Mouse (Mus musculus): ENCODE measurements at regions not wholly inside any gene's neighbourhood (a gene's known extent, or its start where the extent isn't known, plus 50 kb on each side); places are given as distances from the start of the nearest gene placed in this dataset.
"Not testable (repeated sequence)": the region's sequence is repeated elsewhere in the genome, so short reads cannot be mapped to it uniquely, and the experiment has no call there.

DNA sequence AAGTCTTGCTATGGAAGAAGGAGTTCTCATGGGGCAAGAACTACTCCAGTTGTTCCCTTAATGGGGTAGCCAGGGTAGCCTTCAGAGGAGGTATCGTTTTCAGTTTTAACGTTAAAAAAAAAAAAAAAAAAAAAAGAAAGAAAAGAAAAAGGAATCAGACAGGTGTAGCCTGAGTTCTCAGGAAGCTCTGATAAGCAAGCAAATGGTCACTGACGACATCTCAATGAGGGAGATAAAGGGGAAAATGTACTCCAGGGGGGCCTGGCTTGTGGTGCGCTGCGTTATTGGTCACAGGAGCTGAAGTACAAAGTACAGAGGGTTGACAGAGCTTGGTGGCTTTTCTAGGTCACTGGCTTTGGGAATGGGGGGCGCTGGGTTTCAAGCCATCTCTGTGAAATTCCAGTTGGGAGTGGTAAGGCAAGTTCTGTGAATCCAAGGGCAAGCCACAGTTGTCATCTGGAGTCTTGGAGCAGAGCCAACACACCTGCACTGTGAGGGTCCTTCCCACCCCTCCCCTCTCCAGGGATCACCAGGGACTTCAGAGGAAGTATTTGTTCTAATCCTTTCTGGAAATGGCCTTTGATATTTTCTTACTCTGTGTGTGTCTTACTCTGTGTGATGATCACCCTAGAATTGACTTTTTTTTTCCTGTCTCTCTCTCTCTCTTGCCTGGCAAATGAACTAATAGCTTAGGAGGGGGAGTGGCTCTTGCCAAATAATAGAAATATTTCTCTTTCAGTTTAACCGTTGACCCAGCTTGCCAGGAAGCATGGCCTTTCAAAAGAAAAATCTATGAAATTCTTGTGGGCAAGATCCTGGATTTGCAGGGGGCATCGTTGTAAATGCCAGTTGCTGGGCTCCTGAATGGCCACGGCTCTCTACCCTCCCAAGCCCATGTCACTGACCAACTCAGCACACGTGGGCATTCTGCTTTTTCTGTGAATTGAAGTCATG, 93.5 kb downstream of the Phlda1 start:
- Histone ChIP-seq H3K9ac (ENCODE audit: low read length) (no peak overlapping the region), H3K9me3 (ENCODE audit: control insufficient read depth, low read length) (no peaks in the 10 kb centered on the region), H3K4me1 (replicated peaks; ENCODE audit: control insufficient read depth, insufficient read depth, low read length) (no peaks in the 10 kb centered on the region), H3K4me3 (ENCODE audit: low read depth, low read length) (no peak overlapping the region), H3K27ac (ENCODE audit: low read depth, low read length) (no peak overlapping the region), H3K4me2 (ENCODE audit: low read depth, low read length, severe bottlenecking) (no peak overlapping the region), H3K36me3 (ENCODE audit: control insufficient read depth, insufficient read depth, low read length) (no peaks in the 10 kb centered on the region), H3K27me3 (ENCODE audit: control insufficient read depth, insufficient read depth, low read length) (no peaks in the 10 kb centered on the region)
- DNase-seq (ENCODE audit: low spot score) (no peak), ATAC-seq (replicated peaks; ENCODE audit: low FRiP score) (no peak)
- WGBS, result 77% methylated on average over 10 of the region's 10 CpGs

GRCm38 (mm10) chr10:111600251-111600620, 94.2 kb downstream of the Phlda1 start:
- no peak for ATAC-seq (replicated peaks; ENCODE audit: low FRiP score)
- no peak overlapping the region for H3K27ac ChIP-seq (ENCODE audit: low read depth, low read length)
- no peaks in the 10 kb centered on the region for H3K4me1 ChIP-seq (replicated peaks; ENCODE audit: control insufficient read depth, insufficient read depth, low read length)
- 72% methylated on average over 2 of the region's 2 CpGs for WGBS
- no peak overlapping the region for H3K9ac ChIP-seq (ENCODE audit: low read length)
- H3K4me2 ChIP-seq (ENCODE audit: low read depth, low read length, severe bottlenecking), result no peak overlapping the region
- H3K36me3 ChIP-seq (ENCODE audit: control insufficient read depth, insufficient read depth, low read length), result no peaks in the 10 kb centered on the region
- H3K27me3 ChIP-seq (ENCODE audit: control insufficient read depth, insufficient read depth, low read length), result no peaks in the 10 kb centered on the region
- no peak overlapping the region for H3K4me3 ChIP-seq (ENCODE audit: low read depth, low read length)
- H3K9me3 ChIP-seq (ENCODE audit: control insufficient read depth, low read length), result no peaks in the 10 kb centered on the region
- no peak for DNase-seq (ENCODE audit: low spot score)

- H3K4me3 ChIP-seq (ENCODE audit: low read depth, low read length), result no peak overlapping the region
- no peak overlapping the region for H3K9ac ChIP-seq (ENCODE audit: low read length)
- ATAC-seq (replicated peaks; ENCODE audit: low FRiP score) (0 out of 2 replicates have a peak, but pooled peaks have one; percentile 44), DNase-seq (ENCODE audit: low spot score) (peak; percentile 54)
- 0 out of 2 replicates have a peak overlapping the region, but pooled peaks have one; percentile 8 for H3K4me2 ChIP-seq (ENCODE audit: low read depth, low read length, severe bottlenecking)
- H3K27ac ChIP-seq (ENCODE audit: low read depth, low read length), result no peak overlapping the region
- 38% methylated on average over 2 of the region's 2 CpGs for WGBS
- no peaks in the 10 kb centered on the region for H3K9me3 ChIP-seq (ENCODE audit: control insufficient read depth, low read length)
- H3K4me1 ChIP-seq (replicated peaks; ENCODE audit: control insufficient read depth, insufficient read depth, low read length), result no peaks in the 10 kb centered on the region
- H3K27me3 ChIP-seq (ENCODE audit: control insufficient read depth, insufficient read depth, low read length), result no peaks in the 10 kb centered on the region
- H3K36me3 ChIP-seq (ENCODE audit: control insufficient read depth, insufficient read depth, low read length), result no peaks in the 10 kb centered on the region
Measured at GRCm38 (mm10) chr10:111600677-111601099, 94.6 kb downstream of the Phlda1 start.

- H3K4me2 ChIP-seq (ENCODE audit: low read depth, low read length, severe bottlenecking), result no peak overlapping the region
- 89% methylated on average over 1 of the region's 1 CpGs for WGBS
- no peak overlapping the region for H3K9ac ChIP-seq (ENCODE audit: low read length)
- no peaks in the 10 kb centered on the region for H3K4me1 ChIP-seq (replicated peaks; ENCODE audit: control insufficient read depth, insufficient read depth, low read length)
- no peak overlapping the region for H3K27ac ChIP-seq (ENCODE audit: low read depth, low read length)
- H3K9me3 ChIP-seq (ENCODE audit: control insufficient read depth, low read length), result no peaks in the 10 kb centered on the region
- H3K36me3 ChIP-seq (ENCODE audit: control insufficient read depth, insufficient read depth, low read length), result no peaks in the 10 kb centered on the region
- DNase-seq (ENCODE audit: low spot score) (no peak), ATAC-seq (replicated peaks; ENCODE audit: low FRiP score) (no peak)
- H3K4me3 ChIP-seq (ENCODE audit: low read depth, low read length), result no peak overlapping the region
- no peaks in the 10 kb centered on the region for H3K27me3 ChIP-seq (ENCODE audit: control insufficient read depth, insufficient read depth, low read length)
Measured at GRCm38 (mm10) chr10:111603166-111603565, 97.1 kb downstream of the Phlda1 start.

DNA sequence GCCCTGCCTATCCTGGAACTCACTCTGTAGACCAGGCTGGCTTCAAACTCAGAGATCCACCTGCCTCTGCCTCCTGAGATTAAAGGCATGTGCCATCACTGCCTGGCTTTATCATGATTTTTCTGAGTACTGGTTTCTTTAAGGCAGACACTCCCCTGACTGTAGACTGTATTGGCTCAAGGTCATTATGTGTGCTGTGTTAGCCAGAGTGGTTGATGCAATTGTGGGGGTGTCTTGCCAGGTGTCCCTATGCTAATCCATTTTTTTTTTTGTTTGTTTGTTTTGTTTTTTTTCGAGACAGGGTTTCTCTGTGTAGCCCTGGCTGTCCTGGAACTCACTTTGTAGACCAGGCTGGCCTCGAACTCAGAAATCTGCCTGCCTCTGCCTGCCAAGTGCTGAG, 101.3 kb downstream of the Phlda1 start:
- not testable (repeated sequence) for H3K36me3 ChIP-seq (ENCODE audit: control insufficient read depth, insufficient read depth, low read length); H3K9me3 ChIP-seq (ENCODE audit: control insufficient read depth, low read length); DNase-seq (ENCODE audit: low spot score); H3K27ac ChIP-seq (ENCODE audit: low read depth, low read length); H3K9ac ChIP-seq (ENCODE audit: low read length); ATAC-seq (replicated peaks; ENCODE audit: low FRiP score); H3K4me3 ChIP-seq (ENCODE audit: low read depth, low read length); H3K27me3 ChIP-seq (ENCODE audit: control insufficient read depth, insufficient read depth, low read length); H3K4me1 ChIP-seq (replicated peaks; ENCODE audit: control insufficient read depth, insufficient read depth, low read length); H3K4me2 ChIP-seq (ENCODE audit: low read depth, low read length, severe bottlenecking)
- WGBS, result 81% methylated on average over 2 of the region's 2 CpGs

- Histone ChIP-seq H3K4me1 (replicated peaks; ENCODE audit: control insufficient read depth, insufficient read depth, low read length) (no peaks in the 10 kb centered on the region), H3K4me3 (ENCODE audit: low read depth, low read length) (no peak overlapping the region), H3K36me3 (ENCODE audit: control insufficient read depth, insufficient read depth, low read length) (no peaks in the 10 kb centered on the region), H3K27me3 (ENCODE audit: control insufficient read depth, insufficient read depth, low read length) (no peaks in the 10 kb centered on the region), H3K27ac (ENCODE audit: low read depth, low read length) (no peak overlapping the region), H3K4me2 (ENCODE audit: low read depth, low read length, severe bottlenecking) (no peak overlapping the region), H3K9ac (ENCODE audit: low read length) (no peak overlapping the region), H3K9me3 (ENCODE audit: control insufficient read depth, low read length) (no peaks in the 10 kb centered on the region)
- no peak for ATAC-seq (replicated peaks; ENCODE audit: low FRiP score)
- DNase-seq (ENCODE audit: low spot score), result no peak
- WGBS, result 75% methylated on average over 9 of the region's 9 CpGs
Measured at GRCm38 (mm10) chr10:111608385-111609093, 102.5 kb downstream of the Phlda1 start.

- WGBS, result 88% methylated on average over 2 of the region's 2 CpGs
Measured at GRCm38 (mm10) chr10:111609889-111610288, 103.8 kb downstream of the Phlda1 start.

GRCm38 (mm10) chr10:111619627-111620270, 113.7 kb downstream of the Phlda1 start:
- ATAC-seq (replicated peaks; ENCODE audit: low FRiP score), result no peak
- no peak overlapping the region for H3K4me3 ChIP-seq (ENCODE audit: low read depth, low read length)
- no peak overlapping the region for H3K4me2 ChIP-seq (ENCODE audit: low read depth, low read length, severe bottlenecking)
- H3K36me3 ChIP-seq (ENCODE audit: control insufficient read depth, insufficient read depth, low read length), result no peaks in the 10 kb centered on the region
- no peaks in the 10 kb centered on the region for H3K9me3 ChIP-seq (ENCODE audit: control insufficient read depth, low read length)
- H3K9ac ChIP-seq (ENCODE audit: low read length), result no peak overlapping the region
- WGBS, result 79% methylated on average over 10 of the region's 11 CpGs
- H3K4me1 ChIP-seq (replicated peaks; ENCODE audit: control insufficient read depth, insufficient read depth, low read length), result no peaks in the 10 kb centered on the region
- no peak overlapping the region for H3K27ac ChIP-seq (ENCODE audit: low read depth, low read length)
- peaks cover 33% of the 10 kb centered on the region for H3K27me3 ChIP-seq (ENCODE audit: control insufficient read depth, insufficient read depth, low read length)
- no peak for DNase-seq (ENCODE audit: low spot score)

More at GRCm38 (mm10) chr10:111609889-111610288, 103.8 kb downstream of the Phlda1 start:
- DNase-seq (ENCODE audit: low spot score) (no peak), ATAC-seq (replicated peaks; ENCODE audit: low FRiP score) (no peak)
- Histone ChIP-seq H3K27me3 (ENCODE audit: control insufficient read depth, insufficient read depth, low read length) (no peaks in the 10 kb centered on the region), H3K9me3 (ENCODE audit: control insufficient read depth, low read length) (no peaks in the 10 kb centered on the region), H3K4me2 (ENCODE audit: low read depth, low read length, severe bottlenecking) (no peak overlapping the region), H3K4me1 (replicated peaks; ENCODE audit: control insufficient read depth, insufficient read depth, low read length) (no peaks in the 10 kb centered on the region), H3K4me3 (ENCODE audit: low read depth, low read length) (no peak overlapping the region), H3K9ac (ENCODE audit: low read length) (no peak overlapping the region), H3K27ac (ENCODE audit: low read depth, low read length) (no peak overlapping the region), H3K36me3 (ENCODE audit: control insufficient read depth, insufficient read depth, low read length) (no peaks in the 10 kb centered on the region)
